Mouse (Mus musculus) forebrain, embryonic 16.5 days (tissue): Measurements from ENCODE around the gene Kcnj11. TPM values are rescaled to one million over a fixed set of nuclear protein-coding genes. Genes with fewer than 3 reads are reported as not detected.

ENCODE experiments used
- ATAC-seq: fragments of 200-750 bp; cut with Nextera tagmentation; 2 replicates; pipeline ENCODE4 v1.8.0; 2017; ENCODE audit warnings: mild to moderate bottlenecking, moderate library complexity
- H3K27ac ChIP-seq: fragments of 300-500 bp; sonication (generic); 2 replicates; pipeline ENCODE4 v1.5.1; 2014; ENCODE audit warnings: low read length, control low read depth
- H3K27me3 ChIP-seq: fragments of 300-500 bp; sonication (generic); replicated peaks from 2 replicates; pipeline ENCODE4 v1.6.1; 2014; ENCODE audit warnings: low read length; ENCODE audit not compliant: control insufficient read depth, insufficient read depth
- H3K36me3 ChIP-seq: fragments of 300-500 bp; sonication (generic); 2 replicates; pipeline ENCODE4 v1.6.1; 2014; ENCODE audit not compliant: control insufficient read depth, insufficient read depth
- H3K4me1 ChIP-seq: fragments of 300-500 bp; sonication (generic); replicated peaks from 2 replicates; pipeline ENCODE4 v1.6.1; 2014; ENCODE audit warnings: low read length; ENCODE audit not compliant: control insufficient read depth, insufficient read depth
- H3K4me2 ChIP-seq: fragments of 300-500 bp; sonication (generic); 2 replicates; pipeline ENCODE4 v1.6.1; 2014; ENCODE audit warnings: mild to moderate bottlenecking, low read length, control low read depth
- H3K4me3 ChIP-seq: fragments of 300-500 bp; sonication (generic); replicated peaks from 2 replicates; pipeline ENCODE4 v1.5.1; 2014; ENCODE audit warnings: mild to moderate bottlenecking, low read length, control low read depth
- H3K9ac ChIP-seq: fragments of 300-500 bp; sonication (generic); replicated peaks from 2 replicates; pipeline ENCODE4 v1.6.1; 2014; ENCODE audit warnings: low read depth, low read length, control low read depth
- H3K9me3 ChIP-seq: fragments of 300-500 bp; sonication (generic); 2 replicates; pipeline ENCODE4 v1.6.1; 2016; ENCODE audit warnings: low read length; ENCODE audit not compliant: control insufficient read depth
- WGBS: fragments of 180-500 bp; shearing (Covaris S2); extraction: QIAGEN DNeasy Blood & Tissue Kit; methylation state at CpG from one replicate; pipeline ENCODE4 v1.1.7; 2014; 5-methylcytosine and 5-hydroxymethylcytosine counted together
- polyA plus RNA-seq: library from polyadenylated mRNA; unstranded; fragments of >200 nt; fragmentation: Nextera tagmentation; extraction: Ambion mirVana; gene quantifications from 2 replicates; pipeline ENCODE4 v1.2.1, GENCODE M21; 2015

Kcnj11 gene
- polyA plus RNA-seq, 1 experiment from 2014 or later: 6.0 TPM

- Histone ChIP-seq H3K27ac (no peak overlapping the region), H3K9me3 (no peaks in the 10 kb centered on the region), H3K4me2 (no peak overlapping the region), H3K27me3 (no peaks in the 10 kb centered on the region), H3K4me1 (peaks cover 5% of the 10 kb centered on the region), H3K4me3 (no peak overlapping the region), H3K36me3 (no peaks in the 10 kb centered on the region), H3K9ac (no peak overlapping the region)
- no peak for ATAC-seq
- WGBS: 83% methylated on average over 6 of the region's 6 CpGs
These were observed 11.4 kb upstream of the Kcnj11 start for GRCm38 (mm10) chr7:46111938-46112337.

DNA sequence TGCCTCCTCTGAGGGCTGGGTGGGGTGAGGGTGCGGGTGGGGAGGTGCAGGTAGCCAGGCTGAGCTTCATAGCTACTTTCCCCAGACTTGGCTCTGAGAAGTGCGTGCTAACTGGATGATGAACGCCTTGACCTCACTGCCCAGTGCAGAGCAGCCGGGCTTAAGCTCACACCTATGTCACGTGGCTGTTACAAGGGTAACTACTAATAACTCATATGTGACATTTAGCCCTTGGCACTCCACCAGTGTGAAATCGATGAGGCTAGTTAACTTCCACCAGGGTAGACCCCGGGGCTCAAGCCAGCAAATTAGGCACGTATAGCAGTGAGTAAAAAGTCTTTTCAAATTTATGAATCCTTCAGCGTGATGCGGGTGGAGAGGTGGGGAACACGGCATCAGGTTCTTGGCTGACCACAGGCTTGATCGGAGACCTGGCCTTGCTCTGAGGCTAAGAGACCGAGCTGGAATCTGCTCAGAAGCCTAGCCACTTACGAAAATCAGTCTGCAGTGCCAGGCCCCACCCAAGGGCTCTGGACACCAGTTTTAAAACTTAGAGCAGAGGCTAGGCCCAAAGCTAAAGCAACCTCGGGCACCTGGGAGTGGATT is 10.8 kb upstream of the Kcnj11 start:
- WGBS: 88% methylated on average over 15 of the region's 15 CpGs
- H3K4me3 ChIP-seq: no peak overlapping the region
- H3K9ac ChIP-seq: no peak overlapping the region
- H3K36me3 ChIP-seq: no peaks in the 10 kb centered on the region
- H3K27me3 ChIP-seq: no peaks in the 10 kb centered on the region
- H3K27ac ChIP-seq: no peak overlapping the region
- ATAC-seq: no peak
- H3K4me1 ChIP-seq: peaks cover 5% of the 10 kb centered on the region
- H3K9me3 ChIP-seq: no peaks in the 10 kb centered on the region
- H3K4me2 ChIP-seq: no peak overlapping the region

DNA sequence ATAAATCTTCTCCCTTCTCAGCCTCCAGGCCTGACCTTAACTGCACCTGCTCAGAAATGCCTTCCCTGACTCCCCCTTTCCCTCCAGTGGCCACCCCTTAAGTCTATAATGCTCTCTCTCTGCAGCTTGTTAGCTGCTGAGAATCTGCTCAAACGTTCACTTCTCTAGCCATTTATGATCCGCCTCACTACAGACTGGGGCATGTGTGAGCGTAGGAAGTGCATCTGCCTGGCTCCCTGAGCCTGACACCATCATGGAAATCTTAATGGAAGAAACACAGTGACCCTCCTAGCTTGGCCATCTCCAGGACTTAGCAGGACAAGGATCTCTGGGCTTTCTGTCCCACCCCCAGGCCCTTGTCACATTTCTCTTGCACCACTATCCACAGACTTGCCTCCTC is 9.5 kb upstream of the Kcnj11 start:
- 82% methylated on average over 3 of the region's 3 CpGs for WGBS
- H3K4me1 ChIP-seq: peaks cover 9% of the 10 kb centered on the region

GRCm38 (mm10) chr7:46105484-46105883 is 4.9 kb upstream of the Kcnj11 start:
- 87% methylated on average over 7 of the region's 7 CpGs for WGBS
- no peak for ATAC-seq
- H3K27ac ChIP-seq: no peak overlapping the region

More for the DNA sequence above, 9.5 kb upstream of the Kcnj11 start:
- Histone ChIP-seq H3K27me3 (no peaks in the 10 kb centered on the region), H3K4me2 (no peak overlapping the region), H3K9me3 (no peaks in the 10 kb centered on the region), H3K9ac (no peak overlapping the region), H3K27ac (no peak overlapping the region), H3K36me3 (no peaks in the 10 kb centered on the region), H3K4me3 (no peak overlapping the region)
- no peak for ATAC-seq

DNA sequence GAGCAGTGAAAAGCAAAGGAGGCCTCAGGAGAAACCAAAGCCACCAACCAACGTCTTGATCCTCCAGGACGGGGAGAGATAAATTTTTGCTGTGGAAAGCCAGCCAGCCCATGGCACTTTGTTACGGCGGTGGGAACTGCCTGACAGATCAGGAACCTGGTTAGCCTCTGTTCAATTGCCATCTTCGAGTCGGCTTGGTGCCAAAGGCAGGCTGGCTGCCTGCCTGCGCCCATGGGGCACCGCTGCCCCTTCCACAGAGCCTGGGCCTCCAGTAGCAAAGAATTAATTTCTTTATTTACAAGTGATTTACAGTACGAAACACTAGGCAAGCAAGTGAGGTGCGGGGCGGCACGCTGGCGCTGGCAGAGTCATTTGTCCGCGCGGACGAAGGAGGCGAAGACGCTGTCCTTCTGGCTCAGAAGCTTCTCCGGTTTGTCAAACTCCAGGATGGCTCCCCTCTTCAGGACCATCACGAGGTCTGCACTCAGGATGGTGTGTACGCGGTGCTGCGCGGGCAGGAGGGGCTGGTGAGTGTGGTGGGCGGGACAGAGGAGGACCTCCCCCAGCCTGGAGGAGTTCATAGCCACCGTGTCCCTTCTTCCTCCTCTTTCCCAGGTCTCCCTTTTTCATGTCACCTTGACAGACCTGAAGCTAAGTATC is 3.8 kb upstream of the Kcnj11 start:
- no peak overlapping the region for H3K4me3 ChIP-seq
- 37% methylated on average over 27 of the region's 27 CpGs for WGBS
- H3K27me3 ChIP-seq: no peaks in the 10 kb centered on the region
- peak overlapping the region; percentile 79 for H3K27ac ChIP-seq
- peak overlapping the region; percentile 8 for H3K4me2 ChIP-seq
- ATAC-seq: 0 out of 2 replicates have a peak, but pooled peaks have one; percentile 14
- peak overlapping the region; percentile 7; the same call in 1 of the 2 replicates for H3K9ac ChIP-seq
- H3K4me1 ChIP-seq: peaks cover 41% of the 10 kb centered on the region
- no peaks in the 10 kb centered on the region for H3K36me3 ChIP-seq
- H3K9me3 ChIP-seq: no peaks in the 10 kb centered on the region

More at GRCm38 (mm10) chr7:46105484-46105883, 4.9 kb upstream of the Kcnj11 start:
- Histone ChIP-seq H3K9ac (no peak overlapping the region), H3K36me3 (no peaks in the 10 kb centered on the region), H3K9me3 (no peaks in the 10 kb centered on the region), H3K27me3 (no peaks in the 10 kb centered on the region), H3K4me1 (peaks cover 35% of the 10 kb centered on the region), H3K4me2 (no peak overlapping the region), H3K4me3 (no peak overlapping the region)

DNA sequence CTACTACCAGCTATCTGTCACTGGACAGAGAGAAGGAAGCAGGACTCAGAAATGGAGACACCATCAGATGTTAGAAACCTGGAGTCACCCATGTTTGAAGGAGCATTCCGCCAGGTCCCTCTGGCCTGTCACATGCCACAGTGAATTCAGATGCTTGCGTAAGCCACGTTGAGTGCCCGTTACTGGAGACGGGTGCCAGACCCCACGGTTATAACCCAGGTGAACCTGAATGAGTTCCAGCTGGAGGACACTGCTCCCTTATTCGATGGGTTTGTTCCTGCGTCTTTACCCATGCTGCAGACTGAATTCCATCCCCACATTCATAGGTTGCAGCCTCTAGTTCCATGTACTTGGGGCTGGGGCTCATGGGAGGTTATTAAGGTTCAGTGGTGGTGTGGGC is 3.2 kb upstream of the Kcnj11 start:
- Histone ChIP-seq H3K4me2 (no peak overlapping the region; the same call in 1 of the 2 replicates), H3K9ac (no peak overlapping the region), H3K27ac (peak overlapping the region; percentile 79), H3K36me3 (no peaks in the 10 kb centered on the region), H3K27me3 (no peaks in the 10 kb centered on the region), H3K9me3 (no peaks in the 10 kb centered on the region), H3K4me3 (no peak overlapping the region), H3K4me1 (peaks cover 46% of the 10 kb centered on the region)
- no peak for ATAC-seq
- WGBS: 76% methylated on average over 8 of the region's 8 CpGs

GRCm38 (mm10) chr7:46103075-46103591 is 2.6 kb upstream of the Kcnj11 start:
- Histone ChIP-seq H3K4me1 (peaks cover 52% of the 10 kb centered on the region), H3K4me3 (no peak overlapping the region), H3K27me3 (no peaks in the 10 kb centered on the region), H3K9me3 (no peaks in the 10 kb centered on the region), H3K27ac (peak overlapping the region; percentile 95), H3K9ac (no peak overlapping the region), H3K4me2 (peak overlapping the region; percentile 16), H3K36me3 (no peaks in the 10 kb centered on the region)
- WGBS: 23% methylated on average over 8 of the region's 8 CpGs
- peak; percentile 76 for ATAC-seq

- Histone ChIP-seq H3K27ac (no peak overlapping the region), H3K4me3 (peak overlapping the region; percentile 61), H3K9me3 (no peaks in the 10 kb centered on the region), H3K36me3 (no peaks in the 10 kb centered on the region), H3K27me3 (no peaks in the 10 kb centered on the region; the same call in 1 of the 2 replicates), H3K9ac (peak overlapping the region; percentile 84), H3K4me1 (peaks cover 65% of the 10 kb centered on the region), H3K4me2 (peak overlapping the region; percentile 63)
- 89% methylated on average over 13 of the region's 13 CpGs for WGBS
- ATAC-seq: no peak
These were observed 882 bp downstream of the Kcnj11 start for GRCm38 (mm10) chr7:46099682-46100081.

GRCm38 (mm10) chr7:46098919-46099286 is 1.7 kb downstream of the Kcnj11 start:
- Histone ChIP-seq H3K4me1 (peaks cover 57% of the 10 kb centered on the region), H3K4me3 (no peak overlapping the region), H3K36me3 (no peaks in the 10 kb centered on the region), H3K27me3 (no peaks in the 10 kb centered on the region; the same call in 1 of the 2 replicates), H3K27ac (no peak overlapping the region), H3K4me2 (peak overlapping the region; percentile 46; the same call in 1 of the 2 replicates), H3K9ac (no peak overlapping the region), H3K9me3 (no peaks in the 10 kb centered on the region)
- WGBS: 95% methylated on average over 19 of the region's 19 CpGs
- ATAC-seq: no peak
